Mouse (Mus musculus): ENCODE data around the gene Med16.
"Not testable (repeated sequence)": the region's sequence is repeated elsewhere in the genome, so short reads cannot be mapped to it uniquely, and the experiment has no call there.

Med16 gene

GRCm38 (mm10) chr10:79918231-79919078 lies 9.7 kb upstream of the Med16 start:
- in situ Hi-C loops (cut with MboI; ENCODE audit: low sequenced_read_pairs) = no loop called here

- in situ Hi-C loops (cut with MboI; ENCODE audit: low sequenced_read_pairs) = no loop called here
These were observed 8.9 kb upstream of the Med16 start for GRCm38 (mm10) chr10:79917532-79918100.

GRCm38 (mm10) chr10:79916808-79917531 lies 8.2 kb upstream of the Med16 start, which contains the start of gene Kiss1r:
Gene Kiss1r (plus strand): TSS chr10:79916971.
- in situ Hi-C loops (cut with MboI; ENCODE audit: low sequenced_read_pairs) = no loop called here

GRCm38 (mm10) chr10:79916081-79916480 lies 7.4 kb upstream of the Med16 start:
- in situ Hi-C loops (cut with MboI; ENCODE audit: low sequenced_read_pairs) = no loop called here

GRCm38 (mm10) chr10:79914948-79915596 lies 6.3 kb upstream of the Med16 start:
- in situ Hi-C loops (cut with MboI; ENCODE audit: low sequenced_read_pairs) = no loop called here

GRCm38 (mm10) chr10:79914131-79914947 lies 5.6 kb upstream of the Med16 start:
- in situ Hi-C loops (cut with MboI; ENCODE audit: low sequenced_read_pairs) = no loop called here

- in situ Hi-C loops (cut with MboI; ENCODE audit: low sequenced_read_pairs) = no loop called here
These were observed 3.7 kb upstream of the Med16 start for GRCm38 (mm10) chr10:79912412-79912811.

GRCm38 (mm10) chr10:79910556-79910955 lies 1.8 kb upstream of the Med16 start, which contains the start of gene Gm26602:
Gene Gm26602 (plus strand): TSS chr10:79910856.
- in situ Hi-C loops (cut with MboI; ENCODE audit: low sequenced_read_pairs) = no loop called here

- in situ Hi-C loops (cut with MboI; ENCODE audit: low sequenced_read_pairs) = no loop called here
These were observed 584 bp upstream of the Med16 start for GRCm38 (mm10) chr10:79909092-79909922.

GRCm38 (mm10) chr10:79907415-79907814 lies 1.3 kb downstream of the Med16 start:
- in situ Hi-C loops (cut with MboI; ENCODE audit: low sequenced_read_pairs) = no loop called here

- in situ Hi-C loops (cut with MboI; ENCODE audit: low sequenced_read_pairs) = no loop called here
These were observed 2.0 kb downstream of the Med16 start for GRCm38 (mm10) chr10:79906712-79907111.

- in situ Hi-C loops (cut with MboI; ENCODE audit: low sequenced_read_pairs) = no loop called here
These were observed 7.7 kb downstream of the Med16 start for GRCm38 (mm10) chr10:79900951-79901410.

GRCm38 (mm10) chr10:79897316-79898245 lies 11.1 kb downstream of the Med16 start:
- in situ Hi-C loops (cut with MboI; ENCODE audit: low sequenced_read_pairs) = no loop called here

- in situ Hi-C loops (cut with MboI; ENCODE audit: low sequenced_read_pairs) = no loop called here
These were observed 11.9 kb downstream of the Med16 start for GRCm38 (mm10) chr10:79896814-79897213.

GRCm38 (mm10) chr10:79896306-79896705 lies 12.4 kb downstream of the Med16 start:
- in situ Hi-C loops (cut with MboI; ENCODE audit: low sequenced_read_pairs) = no loop called here

- in situ Hi-C loops (cut with MboI; ENCODE audit: low sequenced_read_pairs) = not testable (repeated sequence)
These were observed 16.1 kb downstream of the Med16 start for GRCm38 (mm10) chr10:79892451-79893118.

GRCm38 (mm10) chr10:79890670-79891069 lies 18.1 kb downstream of the Med16 start, which contains the start of gene Cfd:
Gene Cfd (plus strand): TSS chr10:79890853.
- in situ Hi-C loops (cut with MboI; ENCODE audit: low sequenced_read_pairs) = no loop called here

- in situ Hi-C loops (cut with MboI; ENCODE audit: low sequenced_read_pairs) = no loop called here
These were observed 19.3 kb downstream of the Med16 start for GRCm38 (mm10) chr10:79889386-79889785.
